Mouse (Mus musculus): ENCODE measurements at regions not wholly inside any gene's neighbourhood (a gene's known extent, or its start where the extent isn't known, plus 50 kb on each side); places are given as distances from the start of the nearest gene placed in this dataset.

DNA sequence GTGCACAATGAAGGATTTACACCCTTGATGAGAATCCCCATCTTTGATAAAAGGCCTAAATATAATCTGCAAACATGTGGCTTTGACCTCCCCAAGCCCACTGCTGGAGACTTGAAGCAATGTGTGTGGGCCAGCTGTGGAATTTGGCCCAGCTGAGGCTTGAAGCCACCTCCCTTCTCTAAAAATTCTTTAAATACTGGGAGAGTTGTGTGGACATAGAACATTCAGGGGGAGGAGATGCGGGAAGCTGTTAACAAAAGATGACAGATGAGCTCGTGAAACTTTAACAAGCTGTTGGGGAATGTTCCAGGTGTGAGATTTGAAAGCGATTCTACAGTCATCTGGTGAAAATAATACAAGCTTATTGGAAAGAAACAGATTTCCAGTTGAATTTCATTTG is 195.3 kb downstream of the Ostf1 start:
- TF ChIP-seq CTCF (IDR thresholded peaks at IDR 0.05; ENCODE audit: low read depth) (no peak), EP300 (IDR thresholded peaks at IDR 0.05; ENCODE audit: low read depth) (no peak)
